Mouse (Mus musculus) heart, embryonic 15.5 days (tissue): Measurements from ENCODE around the gene Syngr3. TPM values are rescaled to one million over a fixed set of nuclear protein-coding genes. Genes with fewer than 3 reads are reported as not detected.
"Not testable (repeated sequence)": the region's sequence is repeated elsewhere in the genome, so short reads cannot be mapped to it uniquely, and the experiment has no call there.

ENCODE experiments used
- ATAC-seq: fragments of 200-750 bp; cut with Nextera tagmentation; replicated peaks from 2 replicates; pipeline ENCODE4 v1.8.0; 2017; ENCODE audit warnings: low read depth, moderate TSS enrichment; ENCODE audit not compliant: insufficient number of reproducible peaks, insufficient read depth, low FRiP score
- H3K27ac ChIP-seq: fragments of 300-500 bp; sonication (generic); 2 replicates; pipeline ENCODE4 v1.5.1; 2015; ENCODE audit warnings: mild to moderate bottlenecking, inconsistent platforms
- H3K27me3 ChIP-seq: fragments of 300-500 bp; sonication (generic); 2 replicates; pipeline ENCODE4 v1.6.1; 2015; ENCODE audit warnings: inconsistent platforms
- H3K36me3 ChIP-seq: fragments of 300-500 bp; sonication (generic); 2 replicates; pipeline ENCODE4 v1.6.1; 2015; ENCODE audit warnings: mild to moderate bottlenecking, inconsistent platforms
- H3K4me1 ChIP-seq: fragments of 300-500 bp; sonication (generic); replicated peaks from 2 replicates; pipeline ENCODE4 v1.6.1; 2015; ENCODE audit warnings: inconsistent platforms
- H3K4me2 ChIP-seq: fragments of 300-500 bp; sonication (generic); 2 replicates; pipeline ENCODE4 v1.6.1; 2015; ENCODE audit warnings: inconsistent platforms, mild to moderate bottlenecking, moderate library complexity
- H3K4me3 ChIP-seq: fragments of 300-500 bp; sonication (generic); 2 replicates; pipeline ENCODE4 v1.5.1; 2015; ENCODE audit warnings: mild to moderate bottlenecking, inconsistent platforms
- H3K9ac ChIP-seq: fragments of 300-500 bp; sonication (generic); 2 replicates; pipeline ENCODE4 v1.6.1; 2015; ENCODE audit warnings: mild to moderate bottlenecking, inconsistent platforms
- H3K9me3 ChIP-seq: fragments of 300-500 bp; sonication (generic); replicated peaks from 2 replicates; pipeline ENCODE4 v1.6.1; 2016; ENCODE audit warnings: inconsistent platforms
- WGBS: fragments of 180-500 bp; shearing (Covaris S2); methylation state at CpG from one replicate; pipeline ENCODE4 v1.1.7; 2015; ENCODE audit warnings: mixed read lengths; 5-methylcytosine and 5-hydroxymethylcytosine counted together
- polyA plus RNA-seq: library from polyadenylated mRNA; unstranded; fragments of >200 nt; fragmentation: Nextera tagmentation; extraction: Ambion mirVana; gene quantifications from 2 replicates; pipeline ENCODE4 v1.2.1, GENCODE M21; 2015

The Syngr3 gene
- polyA plus RNA-seq, 1 experiment from 2014 or later, result 0.44 TPM

DNA sequence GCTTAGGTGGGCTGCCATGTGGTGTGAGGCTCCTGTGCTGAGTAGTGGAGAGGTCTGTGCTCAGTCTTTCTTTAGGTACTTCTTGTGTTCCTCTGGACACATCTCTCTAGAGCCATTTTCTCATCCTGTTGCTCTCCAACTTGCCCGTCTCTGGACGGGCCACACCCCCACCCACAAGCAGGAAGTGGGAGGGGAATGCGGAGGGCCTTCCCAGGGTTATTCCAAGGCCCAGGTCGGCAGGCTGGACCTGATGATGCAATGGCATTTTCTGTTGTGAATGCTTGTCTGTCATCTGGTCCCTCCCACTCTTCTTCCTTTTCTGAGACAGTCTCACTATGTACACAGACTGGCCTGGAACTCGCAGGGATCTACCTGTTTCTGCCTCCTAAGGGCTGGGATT is 17.6 kb downstream of the Syngr3 start:
- H3K27me3 ChIP-seq, result no peaks in the 10 kb centered on the region
- peaks cover 6% of the 10 kb centered on the region for H3K36me3 ChIP-seq
- H3K9me3 ChIP-seq, result no peaks in the 10 kb centered on the region
- peaks cover 42% of the 10 kb centered on the region for H3K4me1 ChIP-seq
- H3K4me2 ChIP-seq, result peak overlapping the region; percentile 14
- H3K9ac ChIP-seq, result no peak overlapping the region
- H3K4me3 ChIP-seq, result no peak overlapping the region
- 0 out of 2 replicates have a peak overlapping the region, but pooled peaks have one; percentile 2 for H3K27ac ChIP-seq
- ATAC-seq, result no peak
- WGBS, result 31% methylated on average over 5 of the region's 5 CpGs

DNA sequence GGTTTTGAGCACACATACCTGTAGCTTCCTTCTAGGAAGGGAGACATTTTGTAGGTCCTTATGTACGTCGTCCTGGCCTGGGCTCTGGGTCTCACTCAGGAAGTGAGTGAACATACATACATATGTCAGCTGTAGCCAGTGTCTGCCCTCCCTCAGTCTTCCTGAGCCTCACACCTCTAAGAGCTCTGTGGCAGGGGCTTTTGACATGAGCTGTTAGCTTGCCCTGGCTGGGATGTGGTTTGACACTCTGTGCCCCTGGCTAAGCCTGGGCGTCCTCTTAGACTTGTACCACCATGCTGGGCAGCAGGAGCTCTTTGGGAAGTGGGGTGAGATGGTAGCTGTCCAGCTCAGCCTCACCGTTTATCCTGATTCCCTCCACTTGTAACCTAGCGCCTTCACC is 18.4 kb downstream of the Syngr3 start:
- no peak overlapping the region for H3K9ac ChIP-seq
- H3K4me1 ChIP-seq, result peaks cover 42% of the 10 kb centered on the region
- H3K9me3 ChIP-seq, result no peaks in the 10 kb centered on the region
- H3K4me3 ChIP-seq, result peak overlapping the region; percentile 79; the same call in 1 of the 2 replicates
- no peaks in the 10 kb centered on the region for H3K27me3 ChIP-seq
- WGBS, result 56% methylated on average over 5 of the region's 5 CpGs
- ATAC-seq, result no peak
- no peaks in the 10 kb centered on the region for H3K36me3 ChIP-seq
- H3K27ac ChIP-seq, result no peak overlapping the region
- peak overlapping the region; percentile 74 for H3K4me2 ChIP-seq

DNA sequence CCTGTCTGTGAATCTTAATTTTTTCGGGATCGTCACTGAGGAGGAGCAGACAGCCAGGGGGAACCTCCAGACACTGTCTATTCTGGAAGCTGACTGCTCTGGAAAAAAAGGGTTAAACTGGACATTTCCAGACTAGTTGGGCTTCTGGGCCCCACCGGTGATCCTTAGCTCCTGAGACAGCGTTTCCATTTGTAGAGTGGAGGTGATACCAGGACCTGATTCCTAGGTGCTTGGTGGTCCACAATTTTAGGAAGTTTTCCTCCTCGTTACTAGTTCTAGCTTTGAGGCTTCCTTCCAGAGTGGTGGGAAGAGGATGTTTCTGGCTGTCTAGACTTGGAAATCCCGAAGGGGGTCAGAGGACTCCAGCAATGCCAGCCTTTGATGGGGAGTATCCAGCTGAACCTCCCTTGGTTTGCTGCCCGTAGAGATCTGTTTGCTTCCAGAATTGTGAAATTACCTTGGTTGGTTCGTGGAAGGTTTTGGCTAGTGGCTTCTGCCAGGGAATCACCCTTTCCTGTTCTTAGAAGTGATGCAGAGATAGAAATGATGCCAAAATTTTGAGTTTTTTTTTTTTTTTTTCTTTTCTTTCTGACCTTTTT is 19.4 kb downstream of the Syngr3 start:
- ATAC-seq, result no peak
- peak overlapping the region; percentile 74 for H3K4me2 ChIP-seq
- WGBS, result 14% methylated on average over 8 of the region's 8 CpGs

DNA sequence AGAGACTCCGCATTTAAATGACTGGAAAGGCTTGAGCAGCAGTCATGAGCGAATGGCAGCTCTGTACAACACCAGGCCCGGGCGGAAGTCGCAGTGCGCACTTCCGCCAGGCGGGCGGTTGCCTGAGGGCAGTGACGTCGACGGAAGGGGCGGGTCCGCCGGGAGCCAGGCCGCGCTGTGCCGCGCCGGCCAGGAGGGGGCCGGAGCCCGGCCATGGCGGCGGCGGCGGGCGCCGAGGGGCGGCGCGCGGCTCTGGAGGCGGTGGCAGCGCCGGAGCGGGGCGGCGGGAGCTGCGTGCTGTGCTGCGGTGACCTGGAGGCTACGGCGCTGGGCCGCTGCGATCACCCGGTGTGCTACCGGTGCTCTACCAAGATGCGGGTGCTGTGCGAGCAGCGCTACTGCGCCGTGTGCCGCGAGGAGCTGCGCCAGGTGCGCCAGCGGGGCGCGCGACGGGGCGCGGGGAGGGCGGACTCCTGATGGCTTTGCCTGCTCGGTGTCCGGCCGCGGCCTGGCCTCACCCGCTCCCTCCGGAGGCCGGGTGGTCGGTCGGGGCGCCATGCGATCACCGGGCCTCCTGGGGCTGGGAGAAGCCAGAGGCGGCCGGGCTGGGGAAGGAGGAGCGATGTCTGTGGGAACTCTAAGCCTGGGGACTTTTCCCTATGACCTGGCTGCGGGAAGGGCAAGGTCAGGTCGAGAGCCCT is 20.1 kb downstream of the Syngr3 start, which contains the start of gene Zfp598:
Zfp598 (plus strand) TSS at position 143 of the 701 bp plus-strand sequence.
- Histone ChIP-seq H3K4me1 (peaks cover 36% of the 10 kb centered on the region), H3K27ac (peak within 1 kb of the TSS; percentile 82), H3K9ac (peak within 1 kb of the TSS; percentile 96), H3K27me3 (peaks cover 4% of the 10 kb centered on the region; the same call in 1 of the 2 replicates), H3K4me2 (peak within 1 kb of the TSS; percentile 74), H3K36me3 (no peaks in the 10 kb centered on the region), H3K4me3 (peak within 1 kb of the TSS; percentile 79), H3K9me3 (no peaks in the 10 kb centered on the region)
- WGBS, result under 1% methylated on average over 80 of the region's 80 CpGs
- peak; percentile 99 for ATAC-seq

More for the DNA sequence above, 19.4 kb downstream of the Syngr3 start:
- H3K27me3 ChIP-seq, result peaks cover 4% of the 10 kb centered on the region; the same call in 1 of the 2 replicates
- peak overlapping the region; percentile 82 for H3K27ac ChIP-seq
- peaks cover 36% of the 10 kb centered on the region for H3K4me1 ChIP-seq
- peak overlapping the region; percentile 96 for H3K9ac ChIP-seq
- no peaks in the 10 kb centered on the region for H3K36me3 ChIP-seq
- H3K9me3 ChIP-seq, result no peaks in the 10 kb centered on the region
- peak overlapping the region; percentile 79 for H3K4me3 ChIP-seq

DNA sequence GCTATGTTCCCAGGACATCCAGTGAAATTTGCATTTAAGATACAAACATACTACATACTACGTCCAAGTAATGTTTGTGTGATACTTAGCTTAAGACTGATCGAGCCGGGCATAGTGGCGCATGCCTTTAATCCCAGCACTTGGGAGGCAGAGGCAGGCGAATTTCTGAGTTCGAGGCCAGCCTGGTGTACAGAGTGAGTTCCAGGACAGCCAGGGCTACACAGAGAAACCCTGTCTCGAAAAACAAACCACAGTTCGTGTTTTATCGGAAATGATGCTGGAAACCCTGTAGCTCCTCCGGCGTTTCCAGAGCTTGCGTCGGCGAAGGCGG is 20.6 kb downstream of the Syngr3 start:
- H3K9ac ChIP-seq, result peak overlapping the region; percentile 96
- peak overlapping the region; percentile 79 for H3K4me3 ChIP-seq
- H3K27me3 ChIP-seq, H3K36me3 ChIP-seq, ATAC-seq, H3K9me3 ChIP-seq: not testable (repeated sequence)
- peaks cover 36% of the 10 kb centered on the region for H3K4me1 ChIP-seq
- peak overlapping the region; percentile 74 for H3K4me2 ChIP-seq
- peak overlapping the region; percentile 82 for H3K27ac ChIP-seq
- 8% methylated on average over 15 of the region's 15 CpGs for WGBS

DNA sequence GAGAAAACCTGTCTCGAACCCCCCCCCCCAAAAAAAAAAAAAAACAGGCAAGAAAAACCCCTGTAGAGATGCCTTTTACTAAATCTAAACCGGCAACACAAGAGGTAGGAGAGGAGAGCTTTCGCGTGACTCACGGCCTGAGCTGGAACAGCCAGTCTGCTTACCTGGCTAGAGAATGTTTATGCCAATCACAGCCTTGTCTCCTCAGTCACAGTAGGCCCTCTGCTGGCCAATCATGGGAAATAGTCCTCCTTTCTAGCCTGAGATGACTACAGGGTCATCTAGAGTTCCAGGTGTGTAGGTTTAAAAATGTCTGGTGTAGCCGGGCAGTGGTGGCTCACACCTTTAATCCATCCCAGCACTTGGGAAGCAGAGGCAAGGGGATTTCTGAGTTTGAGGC is 22.3 kb downstream of the Syngr3 start:
- Histone ChIP-seq H3K9ac (no peak overlapping the region), H3K36me3 (no peaks in the 10 kb centered on the region), H3K27ac (no peak overlapping the region), H3K4me3 (no peak overlapping the region), H3K9me3 (no peaks in the 10 kb centered on the region), H3K4me1 (peaks cover 30% of the 10 kb centered on the region), H3K4me2 (no peak overlapping the region), H3K27me3 (peaks cover 4% of the 10 kb centered on the region; the same call in 1 of the 2 replicates)
- ATAC-seq, result no peak
- whole genome bisulfite sequencing, result 24% methylated on average over 6 of the region's 6 CpGs

DNA sequence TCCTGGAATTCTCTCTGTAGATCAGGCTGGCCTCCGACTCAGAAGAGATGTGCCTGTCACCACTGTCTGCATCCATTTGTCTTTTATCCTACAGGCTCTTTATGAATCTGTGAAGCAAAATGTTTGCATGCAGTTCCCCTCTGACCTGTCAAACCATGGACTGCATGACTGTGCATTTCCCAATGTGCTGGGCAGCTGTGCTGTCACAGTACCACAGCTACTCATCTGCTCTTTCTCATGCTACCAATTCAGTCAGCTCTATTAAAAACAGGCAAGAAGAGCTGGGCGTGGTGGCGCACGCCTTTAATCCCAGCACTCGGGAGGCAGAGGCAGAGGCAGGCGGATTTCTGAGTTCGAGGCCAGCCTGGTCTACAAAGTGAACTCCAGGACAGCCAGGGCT is 22.7 kb downstream of the Syngr3 start:
- not testable (repeated sequence) for H3K4me3 ChIP-seq, H3K36me3 ChIP-seq, ATAC-seq, H3K27me3 ChIP-seq, H3K4me2 ChIP-seq, H3K9me3 ChIP-seq, H3K27ac ChIP-seq, H3K9ac ChIP-seq
- H3K4me1 ChIP-seq, result peaks cover 26% of the 10 kb centered on the region
- WGBS, result 53% methylated on average over 7 of the region's 7 CpGs

DNA sequence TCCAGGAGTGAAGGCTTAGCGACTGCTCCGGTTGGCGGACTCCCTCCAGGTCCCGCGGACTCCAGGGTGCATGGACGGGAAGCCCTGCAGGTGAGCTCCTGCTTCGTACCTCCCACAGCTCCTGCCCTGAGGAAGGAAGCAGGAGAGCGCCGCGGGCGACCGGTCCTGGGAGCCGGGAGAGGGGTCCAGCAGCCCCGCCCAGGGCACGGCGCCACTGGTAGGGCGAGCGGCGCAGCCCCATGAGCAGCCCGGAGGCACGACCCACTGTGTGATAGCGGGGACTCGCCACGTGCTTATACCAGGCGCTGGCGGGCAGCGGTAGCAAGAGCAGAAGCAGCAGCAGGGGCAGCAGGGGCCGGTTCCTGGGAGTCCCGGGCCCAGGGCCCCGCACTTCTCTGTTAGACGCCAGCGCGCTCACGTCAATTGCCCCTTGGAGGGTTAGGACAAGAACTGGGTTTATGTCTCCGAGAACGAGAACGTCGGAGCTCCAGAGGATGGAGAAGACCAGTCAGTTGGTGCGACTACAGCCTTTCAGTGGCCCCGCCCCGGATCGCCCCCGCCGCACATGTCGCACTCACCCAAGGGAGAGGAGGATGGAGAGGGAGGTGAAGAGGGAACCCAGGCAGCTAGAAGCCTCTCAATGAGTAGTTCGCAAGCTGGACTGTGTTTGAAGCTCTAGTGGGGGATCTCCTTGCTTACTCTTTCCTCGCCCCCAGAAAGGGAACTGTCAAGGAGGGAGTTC is 31.6 kb downstream of the Syngr3 start, which contains the start of gene Npw:
Npw (minus strand) TSS at position 441 of the 742 bp plus-strand sequence.
- 2% methylated on average over 47 of the region's 47 CpGs for WGBS

DNA sequence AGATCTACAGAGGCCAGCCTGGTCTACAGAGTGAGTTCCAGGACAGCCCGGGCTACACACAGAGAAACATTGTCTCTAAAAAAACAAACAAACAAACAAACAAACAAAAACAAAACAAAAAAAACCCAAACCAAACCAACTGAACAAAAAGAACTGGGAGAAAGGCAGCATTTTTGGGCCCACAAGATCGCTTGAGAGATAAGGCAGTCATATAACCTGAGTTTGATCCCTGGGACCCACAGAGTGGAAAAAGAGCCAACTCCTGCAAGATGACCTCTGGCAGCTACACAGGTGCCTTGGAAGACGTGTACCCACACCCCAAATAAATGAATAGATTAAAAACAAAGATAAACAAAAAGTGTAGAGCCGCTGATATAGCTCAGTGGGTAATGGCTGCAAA is 34.8 kb downstream of the Syngr3 start:
- no peaks in the 10 kb centered on the region for H3K36me3 ChIP-seq
- ATAC-seq, result no peak
- peaks cover 42% of the 10 kb centered on the region for H3K27me3 ChIP-seq
- H3K4me3 ChIP-seq, result no peak overlapping the region
- H3K4me1 ChIP-seq, result peaks cover 20% of the 10 kb centered on the region
- no peak overlapping the region for H3K9ac ChIP-seq
- no peak overlapping the region for H3K4me2 ChIP-seq
- no peaks in the 10 kb centered on the region for H3K9me3 ChIP-seq
- WGBS, result 72% methylated on average over 4 of the region's 4 CpGs
- no peak overlapping the region for H3K27ac ChIP-seq

More for the DNA sequence above, 31.6 kb downstream of the Syngr3 start, which contains the start of gene Npw:
- H3K27ac ChIP-seq, result no peak within 1 kb of the TSS
- ATAC-seq, result peak; percentile 34; the same call in 1 of the 2 replicates
- peak within 1 kb of the TSS; percentile 45 for H3K4me3 ChIP-seq
- no peaks in the 10 kb centered on the region for H3K9me3 ChIP-seq
- peak within 1 kb of the TSS; percentile 79 for H3K4me2 ChIP-seq
- H3K4me1 ChIP-seq, result peaks cover 16% of the 10 kb centered on the region
- H3K27me3 ChIP-seq, result peaks cover 47% of the 10 kb centered on the region
- peak within 1 kb of the TSS; percentile 41 for H3K9ac ChIP-seq
- H3K36me3 ChIP-seq, result no peaks in the 10 kb centered on the region

DNA sequence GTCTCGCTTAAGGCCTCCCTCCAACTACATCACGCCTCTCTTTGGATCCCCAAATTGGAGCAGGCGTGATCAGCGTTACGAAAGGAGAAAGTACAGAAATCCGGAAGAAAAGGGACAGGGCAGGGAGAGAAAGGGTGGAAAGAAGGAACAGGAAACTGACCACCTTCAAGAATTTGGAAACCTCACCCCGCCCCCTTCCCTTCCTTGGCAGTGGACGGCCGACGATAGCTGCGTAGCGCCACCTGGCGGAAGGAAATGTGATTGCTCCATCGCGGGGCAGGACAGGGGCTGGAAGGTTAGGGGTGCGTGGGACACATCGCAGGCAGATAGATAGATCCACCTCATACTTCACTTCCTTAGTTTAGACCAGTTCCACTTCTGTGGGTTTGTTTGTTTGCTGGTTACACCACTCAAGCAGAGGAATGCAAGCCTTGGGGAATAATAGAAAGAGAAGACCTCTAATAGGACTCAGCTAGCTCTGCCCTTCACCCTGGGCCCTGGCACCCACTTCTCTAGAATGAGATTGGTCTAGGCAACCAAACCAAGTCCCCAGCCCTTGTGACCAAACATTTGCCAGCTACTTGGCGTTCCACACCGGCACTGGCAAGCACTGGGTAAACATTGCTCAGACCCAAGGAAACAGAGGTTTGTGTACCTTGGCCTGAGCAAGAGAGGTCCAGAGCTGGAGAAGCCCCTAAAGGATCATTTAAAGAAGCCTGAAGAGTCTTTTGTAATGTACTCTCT is 35.6 kb downstream of the Syngr3 start:
- WGBS, result 5% methylated on average over 19 of the region's 19 CpGs
- H3K9me3 ChIP-seq, result no peaks in the 10 kb centered on the region
- no peak for ATAC-seq
- H3K4me1 ChIP-seq, result peaks cover 27% of the 10 kb centered on the region
- H3K27me3 ChIP-seq, result peaks cover 35% of the 10 kb centered on the region
- peak overlapping the region; percentile 61 for H3K4me2 ChIP-seq
- peak overlapping the region; percentile 36 for H3K4me3 ChIP-seq
- H3K27ac ChIP-seq, result no peak overlapping the region; the same call in 1 of the 2 replicates
- no peaks in the 10 kb centered on the region for H3K36me3 ChIP-seq
- peak overlapping the region; percentile 25; the same call in 1 of the 2 replicates for H3K9ac ChIP-seq
